Mouse (Mus musculus): ENCODE results near the gene Tnrc6c. TPM values are rescaled to one million over a fixed set of nuclear protein-coding genes. Genes with fewer than 3 reads are reported as not detected.

The Tnrc6c gene
- polyA plus RNA-seq, 1 experiment from 2014 or later: 8.1 TPM

DNA sequence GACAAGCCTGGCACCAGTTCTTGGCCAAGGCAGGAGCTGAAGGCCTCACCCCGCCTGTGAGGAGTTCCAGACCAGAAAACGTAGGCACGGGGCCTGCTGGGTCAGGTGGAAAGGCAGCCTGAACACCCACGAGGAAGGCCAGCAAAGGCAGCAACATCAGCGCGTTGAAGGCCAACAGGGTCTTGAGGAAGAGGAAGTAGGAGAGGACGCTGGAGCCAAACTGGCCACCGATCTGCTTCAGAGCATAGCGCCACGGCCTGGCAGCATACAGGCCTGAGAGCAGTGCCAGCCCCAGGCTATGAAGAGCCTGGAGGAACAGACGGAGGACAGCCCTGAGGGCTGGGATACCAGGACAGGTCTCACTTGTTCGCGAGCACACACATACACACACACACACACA, 121.5 kb downstream of the Tnrc6c start:
- no peaks in the 10 kb centered on the region for H3K9me3 ChIP-seq (replicated peaks; ENCODE audit: control insufficient read depth, low read length)
- H3K4me1 ChIP-seq (ENCODE audit: control insufficient read depth, insufficient read depth, low read length): peaks cover 18% of the 10 kb centered on the region
- no peak overlapping the region for H3K4me2 ChIP-seq
- H3K4me3 ChIP-seq (ENCODE audit: low read depth, low read length): no peak overlapping the region
- no peak overlapping the region for H3K9ac ChIP-seq (ENCODE audit: low read depth, low read length)
- ATAC-seq (replicated peaks; ENCODE audit: insufficient number of reproducible peaks, low FRiP score, low TSS enrichment): no peak
- no peaks in the 10 kb centered on the region for H3K27me3 ChIP-seq (ENCODE audit: control insufficient read depth, insufficient read depth, low read length)
- H3K27ac ChIP-seq (ENCODE audit: low read depth, low read length): no peak overlapping the region
- WGBS (ENCODE audit: insufficient replicate concordance): 87% methylated on average over 13 of the region's 13 CpGs
- H3K36me3 ChIP-seq (ENCODE audit: control insufficient read depth, insufficient read depth, low read length): peaks cover 25% of the 10 kb centered on the region

DNA sequence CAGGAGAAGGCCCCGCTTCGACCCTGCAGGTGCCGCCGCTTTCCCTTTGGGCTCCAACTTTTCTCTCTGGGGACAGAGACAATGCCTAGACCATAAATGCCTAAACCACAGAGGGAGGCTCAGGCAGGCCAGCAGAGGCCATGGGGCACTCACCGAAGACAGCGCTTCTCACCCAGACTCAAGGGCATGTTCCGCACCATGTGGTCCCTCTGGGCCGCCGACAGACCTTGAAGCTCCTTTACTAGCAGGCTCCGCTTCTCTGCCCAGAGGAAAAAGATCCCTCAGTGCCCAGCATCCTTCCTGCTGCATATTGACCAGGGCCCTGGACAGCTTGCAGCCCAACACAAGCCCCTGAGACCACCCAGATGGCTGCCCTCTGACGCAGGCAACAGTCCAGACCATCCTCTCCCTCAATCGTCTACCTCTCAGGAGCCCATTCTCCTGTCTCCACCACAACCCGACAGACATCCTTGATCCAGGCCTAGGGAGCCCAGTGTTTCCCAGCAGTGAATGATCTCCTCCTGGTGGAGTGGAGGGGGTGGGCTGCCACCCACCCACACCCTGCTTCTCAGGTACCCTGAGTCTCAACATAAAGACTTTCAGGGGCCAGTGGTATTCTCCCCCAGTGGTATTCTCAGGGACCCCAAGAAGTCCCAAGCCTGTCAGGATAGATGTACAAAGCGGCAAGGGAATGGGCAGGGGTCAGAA, 122.2 kb downstream of the Tnrc6c start:
- no peak overlapping the region for H3K4me3 ChIP-seq (ENCODE audit: low read depth, low read length)
- no peak overlapping the region for H3K9ac ChIP-seq (ENCODE audit: low read depth, low read length)
- no peak for ATAC-seq (replicated peaks; ENCODE audit: insufficient number of reproducible peaks, low FRiP score, low TSS enrichment)
- WGBS (ENCODE audit: insufficient replicate concordance): 92% methylated on average over 14 of the region's 14 CpGs
- H3K4me1 ChIP-seq (ENCODE audit: control insufficient read depth, insufficient read depth, low read length): peaks cover 25% of the 10 kb centered on the region
- no peaks in the 10 kb centered on the region for H3K27me3 ChIP-seq (ENCODE audit: control insufficient read depth, insufficient read depth, low read length)
- H3K9me3 ChIP-seq (replicated peaks; ENCODE audit: control insufficient read depth, low read length): no peaks in the 10 kb centered on the region
- H3K27ac ChIP-seq (ENCODE audit: low read depth, low read length): no peak overlapping the region
- H3K36me3 ChIP-seq (ENCODE audit: control insufficient read depth, insufficient read depth, low read length): peaks cover 22% of the 10 kb centered on the region
- no peak overlapping the region for H3K4me2 ChIP-seq

DNA sequence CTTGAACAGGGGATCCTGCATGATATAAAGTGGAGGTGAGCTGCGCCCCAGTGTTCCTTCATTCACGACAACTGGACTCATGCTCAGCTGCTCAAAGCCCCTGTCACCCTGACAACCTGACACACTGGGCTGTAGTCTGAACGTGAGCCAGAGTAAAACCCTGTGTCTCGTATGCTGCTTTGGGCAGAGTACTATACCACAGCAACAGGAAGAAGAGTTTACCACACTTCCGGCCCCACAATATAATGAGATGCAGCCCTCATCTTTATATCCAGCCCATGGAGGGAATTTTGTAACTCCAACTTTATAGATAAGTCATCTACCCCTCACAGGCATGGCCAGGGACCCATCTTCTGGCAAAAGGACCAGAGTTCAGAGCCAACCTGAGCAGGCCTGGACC, 123.0 kb downstream of the Tnrc6c start:
- H3K4me2 ChIP-seq: no peak overlapping the region
- no peak overlapping the region for H3K9ac ChIP-seq (ENCODE audit: low read depth, low read length)
- no peaks in the 10 kb centered on the region for H3K9me3 ChIP-seq (replicated peaks; ENCODE audit: control insufficient read depth, low read length)
- peaks cover 16% of the 10 kb centered on the region for H3K36me3 ChIP-seq (ENCODE audit: control insufficient read depth, insufficient read depth, low read length)
- H3K4me3 ChIP-seq (ENCODE audit: low read depth, low read length): no peak overlapping the region
- no peak overlapping the region for H3K27ac ChIP-seq (ENCODE audit: low read depth, low read length)
- H3K27me3 ChIP-seq (ENCODE audit: control insufficient read depth, insufficient read depth, low read length): peaks cover 2% of the 10 kb centered on the region; the same call in 1 of the 2 replicates
- no peak for ATAC-seq (replicated peaks; ENCODE audit: insufficient number of reproducible peaks, low FRiP score, low TSS enrichment)
- 94% methylated on average over 5 of the region's 5 CpGs for WGBS (ENCODE audit: insufficient replicate concordance)
- peaks cover 34% of the 10 kb centered on the region for H3K4me1 ChIP-seq (ENCODE audit: control insufficient read depth, insufficient read depth, low read length)

DNA sequence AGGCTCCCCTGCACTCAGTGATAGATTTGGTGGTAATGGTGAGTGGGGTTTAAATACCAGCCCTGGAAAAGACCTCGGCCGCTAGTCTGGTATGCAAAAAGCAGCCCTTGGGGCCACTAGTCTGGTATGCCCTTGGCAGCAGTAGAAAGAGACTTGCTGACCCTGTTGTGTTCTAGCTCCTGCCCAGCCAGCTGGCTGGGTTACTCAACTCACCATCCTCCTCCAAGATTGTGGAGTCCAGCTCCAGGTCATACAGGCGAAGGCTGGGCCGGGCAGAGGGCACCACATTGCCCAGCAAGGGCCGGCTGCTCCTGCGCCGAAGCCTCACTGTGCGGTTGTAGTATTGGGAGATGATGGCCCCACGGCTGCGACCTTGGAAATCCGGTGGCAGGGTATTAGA, 123.9 kb downstream of the Tnrc6c start:
- ATAC-seq (replicated peaks; ENCODE audit: insufficient number of reproducible peaks, low FRiP score, low TSS enrichment): no peak
- no peak overlapping the region for H3K4me3 ChIP-seq (ENCODE audit: low read depth, low read length)
- H3K9me3 ChIP-seq (replicated peaks; ENCODE audit: control insufficient read depth, low read length): no peaks in the 10 kb centered on the region
- H3K27ac ChIP-seq (ENCODE audit: low read depth, low read length): no peak overlapping the region
- H3K9ac ChIP-seq (ENCODE audit: low read depth, low read length): no peak overlapping the region
- no peak overlapping the region for H3K4me2 ChIP-seq
- WGBS (ENCODE audit: insufficient replicate concordance): 87% methylated on average over 11 of the region's 11 CpGs
- peaks cover 37% of the 10 kb centered on the region for H3K4me1 ChIP-seq (ENCODE audit: control insufficient read depth, insufficient read depth, low read length)
- H3K27me3 ChIP-seq (ENCODE audit: control insufficient read depth, insufficient read depth, low read length): peaks cover 8% of the 10 kb centered on the region
- peaks cover 11% of the 10 kb centered on the region for H3K36me3 ChIP-seq (ENCODE audit: control insufficient read depth, insufficient read depth, low read length)

DNA sequence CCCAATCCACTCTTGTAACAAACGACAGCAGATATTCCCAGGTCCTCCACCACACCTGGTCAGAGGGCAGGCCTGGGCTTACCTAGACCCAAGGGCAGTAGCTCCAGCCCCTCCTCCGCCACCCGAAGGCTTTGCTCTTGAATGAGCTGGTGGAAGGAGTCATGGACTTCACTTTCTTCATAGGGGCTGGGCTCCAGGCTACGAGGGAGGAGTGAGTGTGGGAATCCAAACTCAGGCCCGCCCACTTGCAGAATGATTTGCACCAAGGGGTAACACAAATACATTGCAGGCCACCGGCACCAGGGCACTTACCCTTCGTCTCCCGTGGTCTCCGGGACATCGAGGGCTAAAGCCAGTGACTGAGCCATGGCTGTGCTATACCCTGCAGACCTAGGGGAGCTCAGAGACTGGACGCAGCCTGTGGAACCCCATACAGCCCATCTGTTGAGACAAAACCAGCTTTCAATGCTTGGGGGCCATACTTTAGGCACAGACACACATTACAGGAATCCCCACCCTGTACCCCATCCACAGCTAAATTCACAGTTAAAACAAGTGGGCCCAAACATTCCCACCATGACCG, 124.9 kb downstream of the Tnrc6c start:
- peak overlapping the region; percentile 52 for H3K4me3 ChIP-seq (ENCODE audit: low read depth, low read length)
- peaks cover 11% of the 10 kb centered on the region for H3K36me3 ChIP-seq (ENCODE audit: control insufficient read depth, insufficient read depth, low read length)
- peak overlapping the region; percentile 74 for H3K9ac ChIP-seq (ENCODE audit: low read depth, low read length)
- peak overlapping the region; percentile 96 for H3K27ac ChIP-seq (ENCODE audit: low read depth, low read length)
- H3K4me2 ChIP-seq: peak overlapping the region; percentile 99
- H3K27me3 ChIP-seq (ENCODE audit: control insufficient read depth, insufficient read depth, low read length): peaks cover 17% of the 10 kb centered on the region
- ATAC-seq (replicated peaks; ENCODE audit: insufficient number of reproducible peaks, low FRiP score, low TSS enrichment): no peak
- peaks cover 46% of the 10 kb centered on the region for H3K4me1 ChIP-seq (ENCODE audit: control insufficient read depth, insufficient read depth, low read length)
- 47% methylated on average over 12 of the region's 12 CpGs for WGBS (ENCODE audit: insufficient replicate concordance)
- H3K9me3 ChIP-seq (replicated peaks; ENCODE audit: control insufficient read depth, low read length): no peaks in the 10 kb centered on the region

DNA sequence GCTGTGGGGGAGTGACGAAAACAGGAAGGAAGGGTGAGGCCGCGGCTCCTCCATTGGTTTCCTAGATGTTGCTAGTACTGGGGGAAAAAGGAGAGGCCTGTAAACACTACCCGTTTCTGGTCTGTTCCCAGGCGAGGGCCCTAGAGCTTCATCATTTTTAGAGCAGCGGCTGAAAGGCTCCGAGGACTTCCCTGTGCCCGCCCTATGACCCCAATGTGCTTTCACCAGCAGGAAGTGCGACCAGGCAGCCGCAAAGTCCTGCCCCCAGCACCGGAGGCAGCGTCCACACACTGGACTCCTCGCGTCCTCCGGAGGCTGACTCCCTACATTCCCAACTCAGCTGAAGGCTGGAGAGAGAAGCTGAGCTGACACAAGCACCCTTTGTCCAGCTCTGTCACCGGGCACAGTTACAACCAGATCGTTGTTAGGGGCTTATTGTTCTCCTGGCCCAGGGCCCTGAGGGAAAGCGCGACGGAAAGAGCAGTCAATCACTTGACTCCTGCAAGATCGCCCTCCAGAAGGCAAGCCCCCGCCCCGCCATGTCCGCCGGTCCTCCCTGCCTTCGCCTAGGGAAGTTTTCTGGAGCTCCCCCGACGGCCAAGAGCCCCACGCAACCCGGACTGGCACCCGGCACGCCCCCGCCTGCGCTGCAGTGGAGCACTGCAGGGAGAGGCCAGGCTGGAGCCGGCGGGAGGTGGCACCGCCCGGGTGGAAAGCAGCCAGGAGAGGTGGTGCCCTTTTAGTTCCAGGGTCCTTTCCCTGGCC, 125.5 kb downstream of the Tnrc6c start:
- WGBS (ENCODE audit: insufficient replicate concordance): 3% methylated on average over 38 of the region's 38 CpGs
- peak overlapping the region; percentile 96 for H3K27ac ChIP-seq (ENCODE audit: low read depth, low read length)
- H3K9me3 ChIP-seq (replicated peaks; ENCODE audit: control insufficient read depth, low read length): no peaks in the 10 kb centered on the region
- peaks cover 11% of the 10 kb centered on the region for H3K36me3 ChIP-seq (ENCODE audit: control insufficient read depth, insufficient read depth, low read length)
- peak overlapping the region; percentile 99 for H3K4me2 ChIP-seq
- ATAC-seq (replicated peaks; ENCODE audit: insufficient number of reproducible peaks, low FRiP score, low TSS enrichment): no peak
- peaks cover 46% of the 10 kb centered on the region for H3K4me1 ChIP-seq (ENCODE audit: control insufficient read depth, insufficient read depth, low read length)
- peak overlapping the region; percentile 74 for H3K9ac ChIP-seq (ENCODE audit: low read depth, low read length)
- H3K27me3 ChIP-seq (ENCODE audit: control insufficient read depth, insufficient read depth, low read length): peaks cover 17% of the 10 kb centered on the region
- peak overlapping the region; percentile 52 for H3K4me3 ChIP-seq (ENCODE audit: low read depth, low read length)

DNA sequence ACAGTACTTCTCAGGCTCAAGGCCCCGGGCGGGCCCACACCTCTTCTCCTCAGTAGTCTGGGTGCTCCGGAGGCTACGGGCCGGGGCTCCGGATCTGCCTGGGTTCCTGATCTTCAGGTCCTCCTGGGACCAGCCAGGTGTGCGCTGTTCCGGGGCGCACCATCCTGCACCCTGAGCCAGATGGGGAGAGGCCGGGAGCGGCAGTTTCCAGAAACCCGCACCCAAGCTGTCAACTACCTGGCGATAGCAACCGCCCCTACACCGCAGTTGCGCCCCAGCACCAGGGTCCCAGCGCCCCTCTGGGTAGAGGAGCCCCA, 126.1 kb downstream of the Tnrc6c start:
- Histone ChIP-seq H3K27ac (ENCODE audit: low read depth, low read length) (peak overlapping the region; percentile 96), H3K9ac (ENCODE audit: low read depth, low read length) (peak overlapping the region; percentile 74), H3K9me3 (replicated peaks; ENCODE audit: control insufficient read depth, low read length) (no peaks in the 10 kb centered on the region), H3K4me3 (ENCODE audit: low read depth, low read length) (peak overlapping the region; percentile 52), H3K27me3 (ENCODE audit: control insufficient read depth, insufficient read depth, low read length) (peaks cover 17% of the 10 kb centered on the region), H3K36me3 (ENCODE audit: control insufficient read depth, insufficient read depth, low read length) (peaks cover 11% of the 10 kb centered on the region), H3K4me2 (peak overlapping the region; percentile 99), H3K4me1 (ENCODE audit: control insufficient read depth, insufficient read depth, low read length) (peaks cover 46% of the 10 kb centered on the region)
- ATAC-seq (replicated peaks; ENCODE audit: insufficient number of reproducible peaks, low FRiP score, low TSS enrichment): 0 out of 2 replicates have a peak, but pooled peaks have one; percentile 0
- 0% methylated on average over 17 of the region's 17 CpGs for WGBS (ENCODE audit: insufficient replicate concordance)

DNA sequence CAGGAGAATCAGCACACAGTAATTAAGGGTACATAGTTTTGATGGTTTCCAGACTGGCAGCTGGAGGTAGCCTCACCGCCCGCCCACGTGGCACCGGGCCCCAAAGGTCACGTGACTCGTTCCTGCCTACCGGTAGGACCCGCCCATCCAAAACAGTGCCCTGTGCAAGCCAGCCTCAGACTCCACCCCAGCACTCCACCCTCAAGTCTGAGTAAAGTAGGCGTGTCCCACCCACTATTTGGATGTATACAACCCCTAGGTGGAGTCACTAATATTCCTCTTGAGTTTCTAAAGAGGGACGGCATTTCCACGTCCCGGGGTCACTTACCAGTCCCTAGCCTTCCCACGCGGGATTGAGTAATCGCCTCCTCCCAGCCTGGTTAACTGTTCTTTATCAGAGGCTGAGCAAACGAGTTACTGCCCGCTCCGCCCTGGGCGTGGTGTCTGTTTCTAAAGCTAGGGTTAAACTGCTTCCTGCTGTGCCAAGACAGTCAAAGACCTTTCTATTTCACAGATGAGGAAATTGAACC, 126.6 kb downstream of the Tnrc6c start:
- ATAC-seq (replicated peaks; ENCODE audit: insufficient number of reproducible peaks, low FRiP score, low TSS enrichment): peak; percentile 73
- Histone ChIP-seq H3K9me3 (replicated peaks; ENCODE audit: control insufficient read depth, low read length) (no peaks in the 10 kb centered on the region), H3K4me1 (ENCODE audit: control insufficient read depth, insufficient read depth, low read length) (peaks cover 46% of the 10 kb centered on the region), H3K4me2 (peak overlapping the region; percentile 99), H3K4me3 (ENCODE audit: low read depth, low read length) (peak overlapping the region; percentile 52), H3K36me3 (ENCODE audit: control insufficient read depth, insufficient read depth, low read length) (peaks cover 9% of the 10 kb centered on the region), H3K27me3 (ENCODE audit: control insufficient read depth, insufficient read depth, low read length) (peaks cover 17% of the 10 kb centered on the region), H3K9ac (ENCODE audit: low read depth, low read length) (peak overlapping the region; percentile 74), H3K27ac (ENCODE audit: low read depth, low read length) (peak overlapping the region; percentile 96)
- under 1% methylated on average over 19 of the region's 19 CpGs for WGBS (ENCODE audit: insufficient replicate concordance)

Data from heart, embryonic 11.5 days (tissue).